Mouse (Mus musculus): ENCODE data around the gene Gas2l1.

DNA sequence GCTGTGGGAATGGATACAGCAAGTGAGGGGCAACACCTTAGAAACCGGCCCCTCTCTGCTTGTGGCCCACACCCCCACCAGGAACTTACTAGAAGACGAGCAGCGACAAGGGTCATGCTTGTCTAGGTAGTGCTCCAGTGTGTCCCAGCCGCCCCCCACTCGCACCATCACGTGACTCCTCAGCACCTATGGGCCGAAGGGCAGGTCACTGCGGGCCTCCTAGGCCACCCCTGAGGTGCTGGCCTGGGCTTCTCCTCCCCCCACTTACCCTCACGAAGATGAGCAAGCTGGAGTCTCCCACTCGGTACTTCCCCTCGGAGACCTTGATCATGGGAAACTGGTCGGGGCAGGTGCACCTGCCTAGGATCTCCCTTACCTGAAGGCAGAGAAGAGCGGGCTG lies 2.8 kb downstream of the Gas2l1 start:
- TF ChIP-seq CTCF (IDR thresholded peaks at IDR 0.05; ENCODE audit: low read depth, low read length), result no peak
- no peak for TF ChIP-seq EP300 (IDR thresholded peaks at IDR 0.05; ENCODE audit: insufficient read depth, low read depth, low read length)
